ENCODE assay signal across 9 mouse cellular contexts in genomic region chr5:99348257-99348849, GRCm38 (mm10).
DNase-seq lines count a peak whose midpoint lies in the region; ATAC-seq lines count a peak whose summit lies in the region.
"Had no signal": no experiment of that assay in that cellular context is flagged by ENCODE, and none has a peak within 500 bp of the region (broad histone marks: within the 10 kb centered on the region; RNA-seq: fewer than 3 reads in every experiment).

No protein-coding gene starts in this region.

- H3K27me3 ChIP-seq in hindbrain, embryonic 15.5 days: no peaks in the 10 kb centered on the region
- H3K27me3 ChIP-seq in hindbrain, embryonic 14.5 days (ENCODE audit: control insufficient read depth, insufficient read depth, low read length): no peaks in the 10 kb centered on the region
- H3K27me3 ChIP-seq in forebrain, embryonic 16.5 days (replicated peaks; ENCODE audit: control insufficient read depth, insufficient read depth, low read length): no peaks in the 10 kb centered on the region
- H3K27me3 ChIP-seq: neural tube, embryonic 12.5 days had no signal

- no peak overlapping the region for H3K4me3 ChIP-seq in hindbrain, embryonic 15.5 days
- no peak overlapping the region for H3K4me3 ChIP-seq in hindbrain, embryonic 14.5 days (replicated peaks; ENCODE audit: low read length)
- H3K4me3 ChIP-seq in forebrain, embryonic 16.5 days (replicated peaks; ENCODE audit: low read length): no peak overlapping the region
- H3K4me3 ChIP-seq: neural tube, embryonic 12.5 days had no signal

- WGBS in hindbrain, embryonic 15.5 days: 73% methylated on average over 8 of the region's 8 CpGs
- WGBS in hindbrain, embryonic 14.5 days: 82% methylated on average over 8 of the region's 8 CpGs
- 77% methylated on average over 8 of the region's 8 CpGs for WGBS in forebrain, embryonic 16.5 days

- no peak overlapping the region for H3K9ac ChIP-seq in hindbrain, embryonic 15.5 days
- H3K9ac ChIP-seq in hindbrain, embryonic 14.5 days: no peak overlapping the region
- no peak overlapping the region for H3K9ac ChIP-seq in forebrain, embryonic 16.5 days (replicated peaks; ENCODE audit: low read depth, low read length)
- H3K9ac ChIP-seq: neural tube, embryonic 12.5 days had no signal

- 0 out of 2 replicates have a peak, but pooled peaks have one; percentile 59 for ATAC-seq in hindbrain, embryonic 15.5 days (ENCODE audit: low FRiP score, low read depth)
- ATAC-seq in hindbrain, embryonic 14.5 days (ENCODE audit: low FRiP score): no peak
- ATAC-seq in monocyte, adult 5-6 weeks (replicated peaks; ENCODE audit: insufficient number of reproducible peaks, low FRiP score, low TSS enrichment, poor library complexity, severe bottlenecking): no peak
- no peak; the same call in 1 of the 2 replicates for ATAC-seq in forebrain, embryonic 16.5 days

- DNase-seq in hindbrain, embryonic 14.5 days (ENCODE audit: low spot score): no peak
- peak; percentile 84 for DNase-seq in adrenal gland, postnatal 10 days
- peak; percentile 50 for DNase-seq in fat pad, adult 2 months (ENCODE audit: extremely low read depth, low read depth, low spot score)
- DNase-seq in kidney, postnatal 10 days: peak; percentile 42
- no peak for DNase-seq in retina, postnatal 1 day

- H3K27ac ChIP-seq in hindbrain, embryonic 15.5 days (replicated peaks): no peak overlapping the region
- no peak overlapping the region for H3K27ac ChIP-seq in hindbrain, embryonic 14.5 days
- H3K27ac ChIP-seq in forebrain, embryonic 16.5 days (ENCODE audit: low read length): no peak overlapping the region
- H3K27ac ChIP-seq: neural tube, embryonic 12.5 days had no signal

- no peak overlapping the region for H3K4me2 ChIP-seq in hindbrain, embryonic 15.5 days
- no peak overlapping the region for H3K4me2 ChIP-seq in hindbrain, embryonic 14.5 days (replicated peaks)
- H3K4me2 ChIP-seq in forebrain, embryonic 16.5 days (ENCODE audit: low read length): no peak overlapping the region
- H3K4me2 ChIP-seq: neural tube, embryonic 12.5 days had no signal

- no peaks in the 10 kb centered on the region for H3K36me3 ChIP-seq in hindbrain, embryonic 15.5 days
- H3K36me3 ChIP-seq in hindbrain, embryonic 14.5 days (replicated peaks; ENCODE audit: control insufficient read depth, insufficient read depth): no peaks in the 10 kb centered on the region
- no peaks in the 10 kb centered on the region for H3K36me3 ChIP-seq in forebrain, embryonic 16.5 days (ENCODE audit: control insufficient read depth, insufficient read depth)
- H3K36me3 ChIP-seq: neural tube, embryonic 12.5 days had no signal

- no peaks in the 10 kb centered on the region for H3K9me3 ChIP-seq in hindbrain, embryonic 15.5 days
- no peaks in the 10 kb centered on the region for H3K9me3 ChIP-seq in hindbrain, embryonic 14.5 days (ENCODE audit: control insufficient read depth, low read length)
- H3K9me3 ChIP-seq in forebrain, embryonic 16.5 days (ENCODE audit: control insufficient read depth, low read length): no peaks in the 10 kb centered on the region
- H3K9me3 ChIP-seq: neural tube, embryonic 12.5 days had no signal

- H3K4me1 ChIP-seq in hindbrain, embryonic 15.5 days (replicated peaks): peaks cover 5% of the 10 kb centered on the region; the same call in 1 of the 2 replicates
- H3K4me1 ChIP-seq in hindbrain, embryonic 14.5 days (replicated peaks; ENCODE audit: control insufficient read depth, insufficient read depth, low read length): no peaks in the 10 kb centered on the region
- H3K4me1 ChIP-seq in forebrain, embryonic 16.5 days (replicated peaks; ENCODE audit: control insufficient read depth, insufficient read depth, low read length): peaks cover 7% of the 10 kb centered on the region
- H3K4me1 ChIP-seq: neural tube, embryonic 12.5 days had no signal

Comparison
In these comparisons a context has a peak if more than half of its experiments do, and no peak if none do; other contexts are left out.
1. DNase-seq: peak in adrenal gland, postnatal 10 days (single experiment), fat pad, adult 2 months (single experiment) and kidney, postnatal 10 days (single experiment); none in hindbrain, embryonic 14.5 days (single experiment) and retina, postnatal 1 day (single experiment).